Mouse (Mus musculus): Measurements from ENCODE around the gene Dnmt3a. TPM values are rescaled to one million over a fixed set of nuclear protein-coding genes. Genes with fewer than 3 reads are reported as not detected.
A peak's percentile ranks its signal among the peaks of the same experiment; 100 is the strongest.

Gene Dnmt3a
- polyA plus RNA-seq, 1 experiment from 2014 or later: 13.3 TPM

DNA sequence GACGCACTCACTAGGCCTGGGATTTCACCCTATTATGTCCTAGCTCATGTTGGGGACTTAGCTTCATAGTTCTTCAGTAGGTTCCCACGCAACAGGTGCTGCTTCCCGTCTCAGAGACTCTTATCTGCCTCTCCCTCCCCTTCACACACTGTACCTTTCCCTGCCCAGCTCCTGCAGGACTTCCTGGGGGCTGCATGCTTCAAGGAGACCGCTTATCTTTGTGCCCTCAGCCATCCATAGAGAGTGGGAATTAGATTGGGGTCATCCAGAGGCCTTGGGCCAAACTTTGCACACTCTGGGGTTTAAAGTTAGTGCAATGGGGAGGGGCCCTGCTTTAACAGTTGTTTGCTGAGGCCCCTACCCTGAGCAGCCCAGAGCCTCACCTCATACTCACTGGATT lies 21.1 kb upstream of the Dnmt3a start:
- DNase-seq (ENCODE audit: low read depth, low spot score): no peak
- in situ Hi-C loops (cut with MboI; ENCODE audit: low pct_unique_long_range_greater_than_20kb): no loop called here
- no peak for TF ChIP-seq CTCF (IDR thresholded peaks at IDR 0.05)
- no peak for ATAC-seq
- CTCF ChIA-PET: no interaction called here
- POLR2A ChIA-PET: no interaction called here
- no peaks in the 10 kb centered on the region for H3K27me3 ChIP-seq

DNA sequence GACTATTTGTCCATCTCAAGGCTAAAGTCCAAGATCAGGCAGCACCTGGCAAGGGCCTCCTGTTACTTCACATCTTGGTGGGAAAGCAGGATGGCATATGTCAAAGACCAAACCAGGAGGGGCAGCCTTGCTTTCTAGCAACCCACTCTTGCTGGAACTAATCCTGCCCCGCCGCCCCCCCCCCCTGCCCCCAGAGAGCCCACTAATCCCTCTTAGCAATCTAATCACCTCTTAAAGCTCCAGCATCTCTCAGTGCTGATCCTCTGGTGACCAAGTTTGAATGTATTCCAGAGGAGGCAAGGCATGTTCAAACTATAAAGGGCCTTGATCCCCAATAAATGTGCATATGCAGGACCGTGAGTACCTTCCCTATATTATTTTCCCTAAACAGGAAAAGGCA lies 18.8 kb upstream of the Dnmt3a start:
- ChIA-PET CTCF (no interaction called here), POLR2A (no interaction called here)
- no peaks in the 10 kb centered on the region for H3K27me3 ChIP-seq
- no peak for TF ChIP-seq CTCF (IDR thresholded peaks at IDR 0.05)
- in situ Hi-C loops (cut with MboI; ENCODE audit: low pct_unique_long_range_greater_than_20kb): no loop called here
- ATAC-seq: no peak
- no peak for DNase-seq (ENCODE audit: low read depth, low spot score)

DNA sequence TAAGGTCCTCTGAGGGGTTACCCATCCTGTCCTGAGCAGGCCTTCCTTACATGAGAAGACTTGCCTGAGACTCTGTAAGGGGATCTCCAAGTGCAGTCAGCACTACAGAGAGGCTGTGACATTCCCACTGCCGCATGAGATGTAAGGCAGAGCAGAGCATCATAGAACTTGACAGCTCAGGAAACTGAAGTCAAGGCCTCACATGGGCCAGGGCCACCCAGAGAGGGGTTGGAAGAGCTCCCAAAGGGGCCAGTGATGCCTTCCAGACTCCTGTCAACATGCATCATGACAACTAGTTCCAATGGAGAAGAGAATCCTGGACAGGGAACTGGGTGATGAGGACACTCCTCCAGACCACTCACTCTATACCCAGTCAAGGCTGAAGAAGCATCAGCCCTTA lies 18.3 kb upstream of the Dnmt3a start:
- TF ChIP-seq CTCF (IDR thresholded peaks at IDR 0.05): no peak
- in situ Hi-C loops (cut with MboI; ENCODE audit: low pct_unique_long_range_greater_than_20kb): no loop called here
- ChIA-PET CTCF (no interaction called here), POLR2A (no interaction called here)
- H3K27me3 ChIP-seq: no peaks in the 10 kb centered on the region
- ATAC-seq (no peak), DNase-seq (ENCODE audit: low read depth, low spot score) (no peak)

DNA sequence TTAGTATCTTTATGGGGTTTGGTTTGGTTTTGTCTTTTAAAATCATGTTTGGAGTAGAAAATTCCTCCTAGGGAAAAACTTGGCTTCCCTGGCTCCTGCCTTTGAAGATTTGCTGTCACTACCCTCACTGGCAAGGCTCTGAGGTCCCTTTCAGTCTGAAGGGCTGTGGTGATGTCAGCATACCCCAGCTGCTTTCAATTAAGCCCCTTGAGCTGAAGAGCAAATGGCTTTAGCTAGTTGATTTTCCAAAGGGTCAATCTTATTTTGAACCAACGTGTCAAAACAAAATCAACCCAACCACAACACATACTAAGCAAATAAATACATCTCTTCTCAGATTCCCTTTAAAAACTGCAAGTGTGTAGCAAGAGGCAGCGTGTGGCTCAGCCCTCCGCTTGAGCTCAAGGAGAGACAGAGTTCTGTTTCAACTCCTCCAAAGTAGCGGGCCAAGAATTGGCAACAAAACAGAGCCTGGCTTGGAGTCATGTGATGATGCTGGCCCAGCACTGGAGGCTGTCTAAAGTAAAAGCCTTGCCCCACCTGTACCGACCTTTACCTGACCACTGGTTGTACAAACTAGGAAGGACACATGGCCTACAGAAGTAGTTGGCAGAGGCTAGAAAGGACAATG lies 17.3 kb upstream of the Dnmt3a start:
- DNase-seq (ENCODE audit: low read depth, low spot score) (no peak), ATAC-seq (no peak)
- in situ Hi-C loops (cut with MboI; ENCODE audit: low pct_unique_long_range_greater_than_20kb): no loop called here
- POLR2A ChIA-PET: no interaction called here
- TF ChIP-seq CTCF (IDR thresholded peaks at IDR 0.05): no peak
- CTCF ChIA-PET: no interaction called here
- no peaks in the 10 kb centered on the region for H3K27me3 ChIP-seq

DNA sequence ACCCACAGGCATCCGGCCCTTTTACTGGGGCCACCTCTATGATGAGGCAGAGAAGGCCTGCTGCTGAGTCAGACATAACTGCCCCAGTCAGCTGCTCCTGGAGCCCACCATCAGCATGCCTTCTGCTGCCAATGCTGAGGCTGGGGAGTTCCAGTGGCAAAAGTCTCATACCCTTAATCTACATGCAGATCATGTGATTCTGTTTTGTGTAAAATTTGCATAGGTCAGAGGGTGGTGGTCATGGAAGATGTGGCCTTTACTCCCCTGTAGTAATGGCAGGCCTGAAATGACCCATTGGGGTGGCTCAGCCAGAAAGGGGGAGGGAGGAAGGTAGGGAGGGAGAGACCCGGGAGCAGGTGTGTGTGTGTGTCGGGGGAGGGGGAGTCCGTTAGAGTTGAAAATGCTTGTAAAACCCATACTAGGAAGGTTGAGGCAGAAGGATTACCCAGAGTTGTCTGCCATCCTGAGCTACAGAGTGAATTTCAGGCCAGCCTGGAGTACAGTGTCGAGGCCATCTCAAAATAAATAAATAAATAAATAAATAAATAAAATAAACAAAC lies 16.1 kb upstream of the Dnmt3a start:
- no peak for ATAC-seq
- no peak for TF ChIP-seq CTCF (IDR thresholded peaks at IDR 0.05)
- no peaks in the 10 kb centered on the region for H3K27me3 ChIP-seq
- ChIA-PET POLR2A (no interaction called here), CTCF (no interaction called here)
- in situ Hi-C loops (cut with MboI; ENCODE audit: low pct_unique_long_range_greater_than_20kb): no loop called here
- no peak for DNase-seq (ENCODE audit: low read depth, low spot score)

DNA sequence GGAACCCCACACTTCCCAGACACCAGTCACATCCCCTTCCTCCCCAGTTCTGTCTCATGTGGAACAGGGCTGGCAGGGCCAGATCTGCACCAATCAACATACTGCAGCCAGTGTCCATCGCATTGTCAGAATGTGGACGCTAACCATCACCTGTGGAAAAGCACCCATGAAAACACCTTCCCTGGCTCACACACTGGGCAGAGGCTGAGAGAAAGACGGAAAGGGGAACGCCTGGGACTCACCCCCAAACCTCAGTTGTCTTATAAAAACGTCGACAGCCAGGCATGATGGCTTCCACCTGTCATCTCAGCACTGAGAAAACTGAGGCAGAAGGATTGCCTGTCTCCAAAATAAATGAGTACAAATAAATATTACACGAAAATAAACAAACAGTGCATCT lies 14.6 kb upstream of the Dnmt3a start:
- ATAC-seq: no peak
- POLR2A ChIA-PET: no interaction called here
- in situ Hi-C loops (cut with MboI; ENCODE audit: low pct_unique_long_range_greater_than_20kb): no loop called here
- no peak for DNase-seq (ENCODE audit: low read depth, low spot score)
- TF ChIP-seq CTCF (IDR thresholded peaks at IDR 0.05): no peak
- CTCF ChIA-PET: interaction anchor here (0.7 to 2.2 kb wide), 8 partner anchors 9 to 69 kb away, joined by 3 to 11 read pairs (median 4); no protein-coding TSS in a partner anchor
- H3K27me3 ChIP-seq: no peaks in the 10 kb centered on the region

DNA sequence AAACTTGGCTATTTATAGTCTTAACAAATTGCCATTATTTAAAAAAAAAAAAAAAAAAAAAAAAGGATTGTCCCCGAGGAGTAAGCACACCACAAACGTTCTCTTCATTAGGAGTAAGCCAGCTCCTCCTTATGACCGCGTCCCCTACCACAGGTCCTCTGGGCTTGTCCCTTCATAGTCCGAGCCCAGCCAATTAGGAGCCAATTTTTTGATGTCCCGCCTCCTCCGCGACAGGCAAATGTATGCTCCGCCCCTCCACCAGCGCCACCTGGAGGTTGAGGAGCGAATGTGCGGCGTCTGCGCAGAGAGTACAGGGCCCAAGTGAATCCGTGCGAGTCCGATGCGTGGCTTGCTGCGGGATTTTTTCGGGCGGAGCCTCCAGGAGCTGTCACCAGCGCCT lies 14.1 kb upstream of the Dnmt3a start:
- ATAC-seq: peak; percentile 80
- POLR2A ChIA-PET: interaction anchor here (1.3 kb wide), 1 partner anchor 11 kb away, joined by 4 read pairs; no protein-coding TSS in a partner anchor
- peak; percentile 97 for TF ChIP-seq CTCF (IDR thresholded peaks at IDR 0.05)
- in situ Hi-C loops (cut with MboI; ENCODE audit: low pct_unique_long_range_greater_than_20kb): no loop called here
- CTCF ChIA-PET: interaction anchor here (0.7 to 2.2 kb wide), 8 partner anchors 10 to 70 kb away, joined by 3 to 11 read pairs (median 4); no protein-coding TSS in a partner anchor
- H3K27me3 ChIP-seq: no peaks in the 10 kb centered on the region
- DNase-seq (ENCODE audit: low read depth, low spot score): peak; percentile 50

DNA sequence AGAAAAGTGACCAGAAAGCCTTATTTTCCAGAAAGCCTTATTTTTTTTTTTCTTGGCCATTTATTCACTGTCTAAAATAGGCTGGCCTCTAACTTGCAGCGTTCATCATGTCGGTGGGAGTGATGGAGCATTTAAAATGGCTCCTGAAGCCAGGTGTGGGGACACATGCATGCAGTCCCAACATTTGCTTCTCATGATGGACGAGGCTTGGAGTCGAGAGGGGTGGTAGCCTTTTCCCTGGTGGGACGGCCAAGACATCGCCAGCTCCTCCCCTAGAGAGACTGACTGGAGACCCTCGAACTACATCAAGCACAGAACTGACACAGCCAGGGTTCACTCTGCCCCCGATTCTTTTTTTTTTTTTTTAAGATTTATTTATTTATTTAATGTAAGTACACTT lies 13.6 kb upstream of the Dnmt3a start:
- no peaks in the 10 kb centered on the region for H3K27me3 ChIP-seq
- CTCF ChIA-PET: interaction anchor here (1.2 to 2.2 kb wide), 7 partner anchors 10 to 70 kb away, joined by 3 to 11 read pairs (median 4); no protein-coding TSS in a partner anchor
- DNase-seq (ENCODE audit: low read depth, low spot score) (no peak), ATAC-seq (no peak)
- no peak for TF ChIP-seq CTCF (IDR thresholded peaks at IDR 0.05)
- in situ Hi-C loops (cut with MboI; ENCODE audit: low pct_unique_long_range_greater_than_20kb): no loop called here
- POLR2A ChIA-PET: interaction anchor here (1.3 kb wide), 1 partner anchor 10 kb away, joined by 4 read pairs; no protein-coding TSS in a partner anchor

DNA sequence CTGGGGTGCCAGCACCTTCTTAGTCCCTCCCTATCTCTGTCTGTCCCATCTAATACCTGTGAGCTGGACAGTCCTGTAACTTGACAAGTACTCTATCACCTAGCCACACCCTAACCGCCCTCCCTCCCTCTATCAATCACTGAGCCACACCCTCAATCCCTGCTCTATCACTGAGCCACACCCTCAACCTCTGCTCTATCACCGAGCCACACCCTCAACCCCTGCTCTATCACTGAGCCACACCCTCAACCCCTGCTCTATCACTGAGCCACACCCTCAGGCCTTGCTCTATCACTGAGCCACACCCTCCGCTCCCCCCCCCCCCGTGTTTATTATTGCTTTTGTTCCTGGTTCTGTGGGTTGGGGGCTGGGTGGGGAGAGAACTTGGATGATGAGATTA lies 10.2 kb upstream of the Dnmt3a start:
- ChIA-PET CTCF (no interaction called here), POLR2A (no interaction called here)
- DNase-seq (ENCODE audit: low read depth, low spot score): no peak
- no peak for ATAC-seq
- in situ Hi-C loops (cut with MboI; ENCODE audit: low pct_unique_long_range_greater_than_20kb): no loop called here
- no peak for TF ChIP-seq CTCF (IDR thresholded peaks at IDR 0.05)
- no peaks in the 10 kb centered on the region for H3K27me3 ChIP-seq

DNA sequence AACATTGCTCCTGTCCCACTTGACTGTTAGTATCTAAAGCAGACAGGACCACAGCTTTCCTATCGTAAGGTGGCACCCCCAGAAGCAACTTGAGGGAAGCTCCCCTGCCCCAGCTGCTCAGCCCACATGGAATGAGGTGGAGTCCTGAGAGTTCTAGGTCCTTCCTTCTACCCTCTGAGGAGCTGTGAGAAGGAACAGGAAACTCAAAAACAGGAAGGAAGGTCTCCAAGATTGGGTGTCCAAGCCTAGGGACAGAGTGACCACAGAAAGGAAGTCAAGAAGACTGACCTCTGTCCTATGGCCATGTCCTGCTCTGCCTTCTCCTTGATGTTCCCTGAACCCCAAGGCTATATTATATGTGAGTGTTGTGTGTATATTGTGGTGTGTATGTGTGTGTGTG lies 6.3 kb upstream of the Dnmt3a start:
- no peak for ATAC-seq
- CTCF ChIA-PET: no interaction called here
- in situ Hi-C loops (cut with MboI; ENCODE audit: low pct_unique_long_range_greater_than_20kb): no loop called here

DNA sequence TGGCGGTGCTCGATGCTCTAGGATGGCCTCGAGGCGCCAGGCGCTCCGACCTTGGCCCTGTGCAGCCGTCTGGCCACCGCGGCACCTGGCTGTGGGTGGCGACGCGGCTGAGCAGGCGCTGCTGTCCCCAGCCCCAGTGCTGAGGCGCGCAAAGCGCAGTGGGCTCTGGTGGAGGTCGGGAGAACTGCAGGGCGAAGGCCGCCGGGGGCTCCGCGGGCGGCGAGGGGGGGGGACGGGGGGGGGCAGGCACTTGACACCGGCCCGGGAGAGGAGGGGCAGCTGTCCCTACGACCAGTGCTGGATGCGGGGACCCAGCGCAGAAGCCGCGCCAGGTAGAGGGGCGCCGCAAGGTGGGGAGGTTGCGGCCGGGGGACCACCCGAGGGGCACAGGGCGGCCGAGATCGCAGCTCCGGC lies 471 bp downstream of the Dnmt3a start:
- in situ Hi-C loops (cut with MboI; ENCODE audit: low pct_unique_long_range_greater_than_20kb): loop anchor here (10.0 kb wide), 1 partner anchor 111 kb away; no protein-coding TSS in a partner anchor
- POLR2A ChIA-PET: no interaction called here
- CTCF ChIA-PET: interaction anchor here (0.8 kb wide), 1 partner anchor 10 kb away, joined by 3 read pairs; no protein-coding TSS in a partner anchor
- no peaks in the 10 kb centered on the region for H3K27me3 ChIP-seq
- peak; percentile 79 for ATAC-seq
- TF ChIP-seq CTCF (IDR thresholded peaks at IDR 0.05): no peak
- DNase-seq (ENCODE audit: low read depth, low spot score): no peak

More for the DNA sequence above, 6.3 kb upstream of the Dnmt3a start:
- no peak for DNase-seq (ENCODE audit: low read depth, low spot score)
- POLR2A ChIA-PET: no interaction called here
- TF ChIP-seq CTCF (IDR thresholded peaks at IDR 0.05): no peak
- no peaks in the 10 kb centered on the region for H3K27me3 ChIP-seq
